8 mouse cellular contexts compared by ENCODE assay signal in genomic region chr1:187215181-187216116, GRCm38 (mm10). TPM values are rescaled to one million over a fixed set of nuclear protein-coding genes. Genes with fewer than 3 reads are reported as not detected.
A peak's percentile ranks its signal among the peaks of the same experiment; 100 is the strongest.
DNase-seq lines count a peak whose midpoint lies in the region; ATAC-seq and TF ChIP-seq lines count a peak whose summit lies in the region.

Gene Spata17 (minus strand): TSS chr1:187215465.
Gene Gpatch2 (plus strand): TSS chr1:187215508.

- H3K27me3 ChIP-seq in heart, embryonic 10.5 days (ENCODE audit: insufficient read depth, poor library complexity, severe bottlenecking): no peaks in the 10 kb centered on the region
- H3K27me3 ChIP-seq in kidney, embryonic 15.5 days: no peaks in the 10 kb centered on the region
- no peaks in the 10 kb centered on the region for H3K27me3 ChIP-seq in liver, adult 2 months (ENCODE audit: control insufficient read depth, insufficient read depth, low read length)
- no peaks in the 10 kb centered on the region for H3K27me3 ChIP-seq in myocyte (ENCODE audit: control insufficient read depth, insufficient read depth, insufficient read length)
- H3K27me3 ChIP-seq in splenic B cell, adult 2 months (ENCODE audit: control insufficient read depth, insufficient read depth, low read length, poor library complexity, severe bottlenecking): no peaks in the 10 kb centered on the region

- under 1% methylated on average over 58 of the region's 58 CpGs for WGBS in heart, embryonic 10.5 days
- WGBS in kidney, embryonic 15.5 days: under 1% methylated on average over 58 of the region's 58 CpGs
- WGBS in liver, adult 2 months: under 1% methylated on average over 58 of the region's 58 CpGs

- H3ac ChIP-seq in myocyte (ENCODE audit: control insufficient read depth, insufficient read length): peak within 1 kb of the TSS; percentile 95

- ATAC-seq in kidney, embryonic 15.5 days (replicated peaks; ENCODE audit: low FRiP score): peak; percentile 95

- H3K36me3 ChIP-seq in heart, embryonic 10.5 days: 0 out of 2 replicates have a peak, but pooled peaks cover 3% of the 10 kb centered on the region
- H3K36me3 ChIP-seq in kidney, embryonic 15.5 days: no peaks in the 10 kb centered on the region
- H3K36me3 ChIP-seq in liver, adult 2 months (ENCODE audit: control insufficient read depth, insufficient read depth, low read length): no peaks in the 10 kb centered on the region
- H3K36me3 ChIP-seq in myocyte (ENCODE audit: control insufficient read depth, insufficient read depth): no peaks in the 10 kb centered on the region
- no peaks in the 10 kb centered on the region for H3K36me3 ChIP-seq in splenic B cell, adult 2 months (ENCODE audit: control insufficient read depth, insufficient read depth, low read length, poor library complexity, severe bottlenecking)

- peak; percentile 78 for DNase-seq in B cell, adult 2 months
- peak; percentile 93 for DNase-seq in heart, embryonic 10.5 days (ENCODE audit: low spot score)
- peak; percentile 88 for DNase-seq in liver, adult 2 months (ENCODE audit: extremely low read depth, low read depth, low spot score)
- peak; percentile 80 for DNase-seq in splenic B cell, adult 2 months (ENCODE audit: low read depth, low spot score)

- peak within 1 kb of the TSS; percentile 71 for H3K4me3 ChIP-seq in bone marrow macrophage, adult 2 months (ENCODE audit: insufficient read depth, low read length)
- H3K4me3 ChIP-seq in embryonic fibroblast, embryonic 13.5 days (ENCODE audit: insufficient read depth, low read length): peak within 1 kb of the TSS; percentile 89
- peak within 1 kb of the TSS; percentile 87 for H3K4me3 ChIP-seq in heart, embryonic 10.5 days
- H3K4me3 ChIP-seq in kidney, embryonic 15.5 days (replicated peaks): peak within 1 kb of the TSS; percentile 93
- peak within 1 kb of the TSS; percentile 85 for H3K4me3 ChIP-seq in liver, adult 2 months (ENCODE audit: insufficient read depth, low read depth, low read length)
- H3K4me3 ChIP-seq in myocyte: peak within 1 kb of the TSS; percentile 66

- H3K4me2 ChIP-seq in kidney, embryonic 15.5 days: peak within 1 kb of the TSS; percentile 66
- H3K4me2 ChIP-seq in myocyte (ENCODE audit: low read depth): peak within 1 kb of the TSS; percentile 74

- TF ChIP-seq POLR2A in bone marrow macrophage, adult 2 months (IDR thresholded peaks at IDR 0.05; ENCODE audit: borderline replicate concordance, low read depth, low read length): 0 out of 2 replicates have a peak, but pooled peaks have one; percentile 73
- peak; percentile 73 for TF ChIP-seq POLR2A in embryonic fibroblast, embryonic 13.5 days (IDR thresholded peaks at IDR 0.05; ENCODE audit: low read depth, low read length)
- TF ChIP-seq POLR2A in liver, adult 2 months (IDR thresholded peaks at IDR 0.05; ENCODE audit: extremely low read depth, insufficient read depth, low read length): 0 out of 2 replicates have a peak, but pooled peaks have one; percentile 76
- TF ChIP-seq POLR2A in myocyte (IDR thresholded peaks at IDR 0.05; ENCODE audit: insufficient read length, low read depth): peak; percentile 73

- peaks cover 6% of the 10 kb centered on the region; the same call in 1 of the 2 replicates for H3K79me2 ChIP-seq in liver, adult 2 months (ENCODE audit: control insufficient read depth, insufficient read depth, low read length)
- peaks cover 31% of the 10 kb centered on the region for H3K79me2 ChIP-seq in myocyte (ENCODE audit: control insufficient read depth, insufficient read depth)

- peak within 1 kb of the TSS; percentile 79 for H3K27ac ChIP-seq in bone marrow macrophage, adult 2 months (ENCODE audit: insufficient read depth, low read depth, low read length)
- peak within 1 kb of the TSS; percentile 82 for H3K27ac ChIP-seq in embryonic fibroblast, embryonic 13.5 days (ENCODE audit: insufficient read depth, low read length)
- peak within 1 kb of the TSS; percentile 94 for H3K27ac ChIP-seq in heart, embryonic 10.5 days
- H3K27ac ChIP-seq in kidney, embryonic 15.5 days: peak within 1 kb of the TSS; percentile 91
- peak within 1 kb of the TSS; percentile 73 for H3K27ac ChIP-seq in liver, adult 2 months (replicated peaks; ENCODE audit: insufficient read depth, low read depth, low read length)

- H3K4me1 ChIP-seq in bone marrow macrophage, adult 2 months (ENCODE audit: control insufficient read depth, insufficient read depth, low read length): peaks cover 5% of the 10 kb centered on the region
- H3K4me1 ChIP-seq in embryonic fibroblast, embryonic 13.5 days (ENCODE audit: control insufficient read depth, insufficient read depth, low read length): no peaks in the 10 kb centered on the region
- H3K4me1 ChIP-seq in heart, embryonic 10.5 days: no peaks in the 10 kb centered on the region
- 0 out of 2 replicates have a peak, but pooled peaks cover 12% of the 10 kb centered on the region for H3K4me1 ChIP-seq in kidney, embryonic 15.5 days
- peaks cover 5% of the 10 kb centered on the region; the same call in 1 of the 2 replicates for H3K4me1 ChIP-seq in liver, adult 2 months (ENCODE audit: control insufficient read depth, insufficient read depth, low read length)

- no peaks in the 10 kb centered on the region for H3K9me3 ChIP-seq in heart, embryonic 10.5 days
- no peaks in the 10 kb centered on the region for H3K9me3 ChIP-seq in kidney, embryonic 15.5 days (replicated peaks)

- no peak for TF ChIP-seq CTCF in bone marrow macrophage, adult 2 months (IDR thresholded peaks at IDR 0.05; ENCODE audit: low read depth, low read length)
- no peak for TF ChIP-seq CTCF in embryonic fibroblast, embryonic 13.5 days (IDR thresholded peaks at IDR 0.05; ENCODE audit: borderline replicate concordance, insufficient read depth, low read length)
- no peak for TF ChIP-seq CTCF in liver, adult 2 months (IDR thresholded peaks at IDR 0.05; ENCODE audit: low read depth, low read length)

- peak within 1 kb of the TSS; percentile 87 for H3K9ac ChIP-seq in kidney, embryonic 15.5 days
- peak within 1 kb of the TSS; percentile 94 for H3K9ac ChIP-seq in liver, adult 2 months (ENCODE audit: low read depth, low read length)

TF ChIP-seq in myocyte, 11 proteins besides CTCF, POLR2A, EP300 and RAD21:
- TF ChIP-seq SRF (IDR thresholded peaks at IDR 0.05; ENCODE audit: control insufficient read depth, insufficient read length, low read depth) (no peak), REST (IDR thresholded peaks at IDR 0.05; ENCODE audit: insufficient read depth, insufficient read length) (no peak), TCF3 (IDR thresholded peaks at IDR 0.05; ENCODE audit: insufficient read length, low read depth) (no peak), POLR2AphosphoS2 (IDR thresholded peaks at IDR 0.05; ENCODE audit: insufficient read length, low read depth) (peak; percentile 49)
TF ChIP-seq in myocyte: peak in this region for 1.

RNA-seq across cellular contexts. Expression of gene Spata17, which starts in this region (rescaled TPM):
- polyA plus RNA-seq in bone marrow macrophage, adult 2 months (2012; ENCODE audit: insufficient read depth, insufficient read length, missing spikeins): not detected in 2 replicates
- 0.65 TPM in 1 of 2 replicates, not detected in the other for polyA plus RNA-seq in embryonic fibroblast, embryonic 13.5 days (2011; ENCODE audit: insufficient read length, low read depth, missing spikeins)
- 1.4 and 2.1 TPM in 2 replicates for polyA plus RNA-seq in heart, embryonic 10.5 days (2016; fragmentation: Nextera tagmentation; extraction: Ambion mirVana)
- polyA plus RNA-seq in kidney, embryonic 15.5 days (2015; fragmentation: Nextera tagmentation; extraction: Ambion mirVana): 1.1 and 1.2 TPM in 2 replicates
- 0.83 and 0.94 TPM in 2 replicates for total RNA-seq in liver, adult 2 months (2014; rRNA removed)
- 0.15 TPM in 1 of 2 replicates, not detected in the other for polyA plus RNA-seq in liver, adult 2 months (2012; rRNA removed)
- polyA plus RNA-seq in myocyte (2012; fragmentation: generic; extraction: Trizol): 0.05 TPM

RNA-seq across cellular contexts. Expression of gene Gpatch2, which starts in this region (rescaled TPM):
- 11.6 and 12.7 TPM in 2 replicates for polyA plus RNA-seq in bone marrow macrophage, adult 2 months (2012; ENCODE audit: insufficient read depth, insufficient read length, missing spikeins)
- 10.5 and 16.7 TPM in 2 replicates for polyA plus RNA-seq in embryonic fibroblast, embryonic 13.5 days (2011; ENCODE audit: insufficient read length, low read depth, missing spikeins)
- 18.4 and 21.5 TPM in 2 replicates for polyA plus RNA-seq in heart, embryonic 10.5 days (2016; fragmentation: Nextera tagmentation; extraction: Ambion mirVana)
- polyA plus RNA-seq in kidney, embryonic 15.5 days (2015; fragmentation: Nextera tagmentation; extraction: Ambion mirVana): 19.8 and 21.1 TPM in 2 replicates
- 14.7 and 15.9 TPM in 2 replicates for total RNA-seq in liver, adult 2 months (2014; rRNA removed)
- 6.3 and 7.1 TPM in 2 replicates for polyA plus RNA-seq in liver, adult 2 months (2012; rRNA removed)
- 5.3 TPM for polyA plus RNA-seq in myocyte (2012; fragmentation: generic; extraction: Trizol)

Comparison
In these comparisons a context has a peak if more than half of its experiments do, and no peak if none do; other contexts are left out.
1. Peak in every context shown above with its lines: DNase-seq, ATAC-seq, H3K4me3 ChIP-seq and H3K27ac ChIP-seq.